Mouse (Mus musculus): ENCODE data around the gene Gm3149.
"Not testable (repeated sequence)": the region's sequence is repeated elsewhere in the genome, so short reads cannot be mapped to it uniquely, and the experiment has no call there.

Gm3149 gene

GRCm38 (mm10) chr14:4316983-4317382, at the start of gene Gm3149:
Gene Gm3149, plus strand, starts transcription at chr14:4317283.
- DNase-seq, result not testable (repeated sequence)

- DNase-seq, result not testable (repeated sequence)
Measured at GRCm38 (mm10) chr14:4269238-4269950, 47.7 kb upstream of the Gm3149 start.

GRCm38 (mm10) chr14:4279828-4280227, 37.3 kb upstream of the Gm3149 start:
- DNase-seq, result not testable (repeated sequence)

DNA sequence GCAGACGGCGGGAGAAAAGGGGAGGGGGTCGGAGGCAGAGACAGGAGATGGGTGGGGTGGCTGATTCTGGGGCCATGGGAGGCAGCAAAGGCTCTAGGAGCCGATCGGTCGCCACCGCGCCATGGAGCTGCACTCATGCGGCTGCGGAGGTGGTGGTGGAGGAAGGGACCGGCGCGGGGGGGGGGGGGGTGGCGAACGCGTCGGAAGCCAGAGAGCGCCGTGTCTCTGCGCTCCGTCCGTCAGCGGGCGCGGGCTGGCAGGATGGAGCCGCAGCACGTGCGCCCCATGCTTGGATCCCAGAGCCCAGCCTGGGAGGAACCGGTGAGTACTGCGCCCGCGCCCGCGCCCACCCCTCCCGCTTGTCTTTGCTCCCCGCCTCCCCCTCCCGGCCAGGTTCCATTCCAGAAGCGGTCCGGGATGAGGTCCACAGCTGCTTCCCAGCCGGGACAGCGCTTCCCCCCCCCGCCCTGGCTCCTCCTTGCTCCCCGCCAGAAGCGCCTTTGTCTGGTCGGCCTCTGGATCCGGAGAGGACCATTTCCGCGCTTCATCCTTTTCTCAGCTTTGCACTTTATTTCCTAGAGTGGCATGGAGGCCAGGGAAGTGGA, 17.5 kb downstream of the Gm3149 start, which contains the start of gene 2610042L04Rik:
TSS of gene 2610042L04Rik (plus strand) at position 288 of the 605 bp plus-strand sequence.
- not testable (repeated sequence) for DNase-seq

DNA sequence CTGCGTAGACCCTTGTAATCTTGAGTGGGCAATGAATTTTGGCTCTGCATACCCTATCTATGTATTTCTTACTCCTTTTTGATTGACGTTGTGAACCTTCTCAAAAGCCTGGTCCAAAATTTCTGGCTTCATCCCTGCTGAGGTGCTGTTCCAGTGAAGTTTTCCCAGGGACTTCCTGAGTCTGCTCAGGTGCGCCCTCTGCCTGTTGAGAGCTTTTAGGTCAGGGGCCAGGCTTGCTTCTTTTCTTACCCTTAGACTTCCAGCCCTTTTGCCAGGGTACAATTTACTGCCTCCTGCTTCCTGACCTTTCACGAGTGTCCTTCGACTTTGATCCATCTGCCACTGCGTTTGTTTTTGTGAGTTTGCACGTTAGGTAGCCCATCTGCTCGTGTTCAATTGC, 18.4 kb downstream of the Gm3149 start:
- DNase-seq, result not testable (repeated sequence)

DNA sequence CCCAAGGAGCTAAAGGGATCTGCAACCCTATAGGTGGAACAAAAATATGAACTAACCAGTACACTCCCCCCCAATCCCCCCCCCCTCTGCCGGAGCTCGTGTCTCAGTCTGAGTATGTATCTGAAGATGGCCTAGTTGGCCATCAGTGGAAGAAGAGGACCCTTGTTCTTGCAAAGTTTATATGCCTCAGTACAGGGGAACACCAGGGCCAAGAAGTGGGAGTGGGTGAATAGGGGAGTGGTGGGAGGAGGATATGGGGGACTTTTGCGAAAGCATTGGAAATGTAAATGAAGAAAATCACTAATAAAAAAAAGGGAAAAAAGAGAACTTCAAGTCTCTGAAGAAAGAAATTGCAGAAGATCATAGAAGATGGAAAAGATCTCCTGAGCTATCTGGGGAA, 51.9 kb downstream of the Gm3149 start:
- DNase-seq, result not testable (repeated sequence)

DNA sequence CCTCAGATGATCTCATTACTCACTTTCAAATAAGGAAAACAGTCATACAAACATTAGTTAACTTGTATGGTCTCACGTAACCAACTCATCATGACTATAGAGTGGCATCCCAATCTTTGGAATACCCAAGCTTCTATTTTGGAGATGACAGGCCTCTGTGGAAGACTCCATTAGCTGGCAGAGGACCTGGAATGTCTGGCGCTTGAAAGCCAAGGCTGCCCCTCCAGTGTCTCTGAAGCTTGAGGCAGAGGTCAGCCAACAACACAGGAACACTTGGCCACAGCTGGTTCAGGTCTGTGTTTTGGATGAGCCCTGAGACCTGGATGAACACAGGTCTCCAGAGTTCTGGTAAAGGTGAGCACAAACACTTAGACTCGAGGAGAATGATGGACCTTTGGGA, 52.6 kb downstream of the Gm3149 start:
- DNase-seq, result not testable (repeated sequence)
